Mouse (Mus musculus) induced T-regulatory cell, adult 2 months (primary cell): ENCODE results near the gene Hist1h2ae.
"Not testable (repeated sequence)": the region's sequence is repeated elsewhere in the genome, so short reads cannot be mapped to it uniquely, and the experiment has no call there.

Experiments
- DNase-seq: peaks from one replicate; pipeline ENCODE4 v3.0.0-alpha.2; 2012; ENCODE audit warnings: low read depth

Gene Hist1h2ae

GRCm38 (mm10) chr13:23539821-23540220 is 31.2 kb downstream of the Hist1h2ae start:
- not testable (repeated sequence) for DNase-seq

GRCm38 (mm10) chr13:23538249-23538648 is 32.8 kb downstream of the Hist1h2ae start:
- no peak for DNase-seq

GRCm38 (mm10) chr13:23537006-23537710 is 33.9 kb downstream of the Hist1h2ae start:
- DNase-seq: no peak

GRCm38 (mm10) chr13:23536076-23536822 is 34.8 kb downstream of the Hist1h2ae start:
- no peak for DNase-seq

GRCm38 (mm10) chr13:23535137-23536075 is 35.6 kb downstream of the Hist1h2ae start, which contains the start of gene Hist1h3g:
Gene Hist1h3g, plus strand, starts transcription at chr13:23535422.
- DNase-seq: peak; percentile 96

GRCm38 (mm10) chr13:23534368-23535131 is 36.5 kb downstream of the Hist1h2ae start:
- no peak for DNase-seq

- DNase-seq: peak; percentile 88
Measured at GRCm38 (mm10) chr13:23533560-23534367, 37.3 kb downstream of the Hist1h2ae start, which contains the start of gene Hist1h2af. Gene Hist1h2af, plus strand, starts transcription at chr13:23533906.

GRCm38 (mm10) chr13:23532262-23533075 is 38.6 kb downstream of the Hist1h2ae start:
- peak; percentile 49 for DNase-seq

- DNase-seq: peak; percentile 98
Measured at GRCm38 (mm10) chr13:23530901-23531875, 39.8 kb downstream of the Hist1h2ae start, which contains the start of gene Hist1h4h. Gene Hist1h4h, plus strand, starts transcription at chr13:23531050.

- peak; percentile 90 for DNase-seq
Measured at GRCm38 (mm10) chr13:23530181-23530900, 40.7 kb downstream of the Hist1h2ae start.

- DNase-seq: no peak
Measured at GRCm38 (mm10) chr13:23529480-23530165, 41.4 kb downstream of the Hist1h2ae start.

GRCm38 (mm10) chr13:23529005-23529404 is 42.0 kb downstream of the Hist1h2ae start:
- peak; percentile 10 for DNase-seq

GRCm38 (mm10) chr13:23526312-23526711 is 44.7 kb downstream of the Hist1h2ae start:
- peak; percentile 96 for DNase-seq

GRCm38 (mm10) chr13:23525901-23526300 is 45.1 kb downstream of the Hist1h2ae start:
- DNase-seq: no peak

- DNase-seq: peak; percentile 90
Measured at GRCm38 (mm10) chr13:23524654-23525053, 46.4 kb downstream of the Hist1h2ae start.

GRCm38 (mm10) chr13:23523976-23524375 is 47.0 kb downstream of the Hist1h2ae start:
- DNase-seq: no peak

GRCm38 (mm10) chr13:23521703-23522102 is 49.3 kb downstream of the Hist1h2ae start:
- DNase-seq: peak; percentile 83
